Comparison of ENCODE assay signal across 8 mouse cellular contexts in the genomic region with DNA sequence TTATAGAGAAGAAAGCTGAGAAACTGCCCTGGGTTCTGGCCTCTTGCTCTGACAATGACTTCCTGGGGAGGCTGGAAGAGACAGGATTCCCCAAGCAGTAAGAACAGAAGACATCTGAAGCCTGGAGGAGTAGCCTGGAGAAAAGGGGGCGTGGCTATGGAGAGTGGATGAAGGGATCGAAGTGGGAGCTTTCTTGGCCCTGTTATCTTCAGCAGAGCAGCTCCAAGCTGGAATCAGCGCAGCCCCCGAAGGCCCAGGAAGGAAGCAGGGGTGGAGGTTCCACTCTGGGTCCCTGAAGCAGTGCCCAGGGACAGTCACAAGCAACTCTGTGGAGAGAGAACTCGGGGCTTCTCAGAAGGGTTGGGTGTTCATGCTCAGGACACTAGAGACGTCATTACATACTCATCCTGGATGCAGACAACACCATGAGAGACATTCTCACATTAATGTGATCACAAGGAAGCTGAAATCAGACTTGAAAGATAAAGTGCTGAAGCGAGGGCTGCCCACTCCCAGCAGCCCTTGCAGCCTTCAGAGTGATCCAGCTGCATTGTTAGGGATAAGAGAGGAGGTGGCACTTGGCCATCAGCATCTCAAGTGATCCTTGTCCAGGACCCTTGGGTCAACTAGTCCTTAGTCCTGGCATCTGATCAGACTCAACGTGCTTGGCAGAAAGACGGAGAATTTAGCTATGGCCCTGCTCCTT.
DNase-seq lines count a peak whose midpoint lies in the region; ATAC-seq and TF ChIP-seq lines count a peak whose summit lies in the region.

No protein-coding gene starts in this region.

- no peak for ATAC-seq in intestine, embryonic 14.5 days (replicated peaks; ENCODE audit: low FRiP score, low TSS enrichment, low read depth)
- ATAC-seq in intestine, postnatal 0 days, result no peak
- 0 out of 2 replicates have a peak, but pooled peaks have one; percentile 49 for ATAC-seq in intestine, embryonic 15.5 days
- no peak for ATAC-seq in neural tube, embryonic 15.5 days (ENCODE audit: low FRiP score)
- no peak for ATAC-seq in frontal cortex, adult (ENCODE audit: low TSS enrichment)

- H3K9me3 ChIP-seq in intestine, embryonic 14.5 days (ENCODE audit: control insufficient read depth, low read length), result no peaks in the 10 kb centered on the region
- no peaks in the 10 kb centered on the region for H3K9me3 ChIP-seq in intestine, postnatal 0 days (ENCODE audit: control insufficient read depth)
- H3K9me3 ChIP-seq in embryonic facial prominence, embryonic 10.5 days, result no peaks in the 10 kb centered on the region
- H3K9me3 ChIP-seq in intestine, embryonic 15.5 days, result no peaks in the 10 kb centered on the region
- H3K9me3 ChIP-seq in neural tube, embryonic 15.5 days (replicated peaks), result no peaks in the 10 kb centered on the region

- H3K4me1 ChIP-seq in intestine, embryonic 14.5 days (replicated peaks; ENCODE audit: control insufficient read depth, insufficient read depth, low read length), result no peaks in the 10 kb centered on the region; the same call in none of the 2 replicates
- H3K4me1 ChIP-seq in intestine, postnatal 0 days (replicated peaks; ENCODE audit: control insufficient read depth, insufficient read depth, low read length), result no peaks in the 10 kb centered on the region
- H3K4me1 ChIP-seq in embryonic facial prominence, embryonic 10.5 days, result peaks cover 15% of the 10 kb centered on the region
- H3K4me1 ChIP-seq in intestine, embryonic 15.5 days (replicated peaks), result no peaks in the 10 kb centered on the region
- H3K4me1 ChIP-seq in neural tube, embryonic 15.5 days, result peaks cover 21% of the 10 kb centered on the region

- WGBS in intestine, embryonic 14.5 days, result 29% methylated on average over 9 of the region's 9 CpGs
- 31% methylated on average over 9 of the region's 9 CpGs for WGBS in intestine, postnatal 0 days
- WGBS in embryonic facial prominence, embryonic 10.5 days, result 42% methylated on average over 9 of the region's 9 CpGs
- 33% methylated on average over 9 of the region's 9 CpGs for WGBS in intestine, embryonic 15.5 days
- 46% methylated on average over 9 of the region's 9 CpGs for WGBS in neural tube, embryonic 15.5 days

- peak overlapping the region; percentile 51; the same call in 1 of the 2 replicates for H3K27ac ChIP-seq in intestine, embryonic 14.5 days (ENCODE audit: low read depth)
- H3K27ac ChIP-seq in intestine, postnatal 0 days (ENCODE audit: low read depth, low read length), result no peak overlapping the region
- no peak overlapping the region for H3K27ac ChIP-seq in embryonic facial prominence, embryonic 10.5 days (replicated peaks)
- peak overlapping the region; percentile 76; the same call in 1 of the 2 replicates for H3K27ac ChIP-seq in intestine, embryonic 15.5 days
- peak overlapping the region; percentile 28; the same call in 1 of the 2 replicates for H3K27ac ChIP-seq in neural tube, embryonic 15.5 days (replicated peaks)

- H3K36me3 ChIP-seq in intestine, embryonic 14.5 days (ENCODE audit: control insufficient read depth, insufficient read depth, low read length), result no peaks in the 10 kb centered on the region
- no peaks in the 10 kb centered on the region for H3K36me3 ChIP-seq in intestine, postnatal 0 days (ENCODE audit: control insufficient read depth, insufficient read depth)
- no peaks in the 10 kb centered on the region for H3K36me3 ChIP-seq in embryonic facial prominence, embryonic 10.5 days (replicated peaks)
- H3K36me3 ChIP-seq in intestine, embryonic 15.5 days, result no peaks in the 10 kb centered on the region
- H3K36me3 ChIP-seq in neural tube, embryonic 15.5 days, result no peaks in the 10 kb centered on the region

- no peak overlapping the region for H3K9ac ChIP-seq in intestine, embryonic 14.5 days (ENCODE audit: low read length)
- H3K9ac ChIP-seq in intestine, postnatal 0 days (ENCODE audit: low read depth, low read length), result no peak overlapping the region
- no peak overlapping the region for H3K9ac ChIP-seq in intestine, embryonic 15.5 days
- H3K9ac ChIP-seq in neural tube, embryonic 15.5 days (replicated peaks), result no peak overlapping the region

- H3K4me2 ChIP-seq in intestine, embryonic 14.5 days (ENCODE audit: low read length), result no peak overlapping the region
- H3K4me2 ChIP-seq in intestine, postnatal 0 days (replicated peaks; ENCODE audit: low read depth), result no peak overlapping the region
- H3K4me2 ChIP-seq in intestine, embryonic 15.5 days (replicated peaks), result no peak overlapping the region
- no peak overlapping the region for H3K4me2 ChIP-seq in neural tube, embryonic 15.5 days

- TF ChIP-seq CTCF in intestine, postnatal 0 days (IDR thresholded peaks at IDR 0.05; ENCODE audit: low read depth), result no peak

- H3K27me3 ChIP-seq in intestine, embryonic 14.5 days (replicated peaks; ENCODE audit: control insufficient read depth, insufficient read depth, low read length), result no peaks in the 10 kb centered on the region
- no peaks in the 10 kb centered on the region for H3K27me3 ChIP-seq in intestine, postnatal 0 days (replicated peaks; ENCODE audit: control insufficient read depth, insufficient read depth, low read length)
- no peaks in the 10 kb centered on the region; the same call in 1 of the 2 replicates for H3K27me3 ChIP-seq in embryonic facial prominence, embryonic 10.5 days (replicated peaks; ENCODE audit: low read depth, poor library complexity, severe bottlenecking)
- H3K27me3 ChIP-seq in intestine, embryonic 15.5 days (replicated peaks), result no peaks in the 10 kb centered on the region
- no peaks in the 10 kb centered on the region for H3K27me3 ChIP-seq in neural tube, embryonic 15.5 days (replicated peaks)

- peak; percentile 55 for DNase-seq in intestine, embryonic 14.5 days (ENCODE audit: low spot score)
- peak; percentile 23 for DNase-seq in embryonic facial prominence, embryonic 10.5 days (ENCODE audit: low spot score)
- no peak for DNase-seq in layer of hippocampus, adult 9-10 months (ENCODE audit: low spot score)
- no peak for DNase-seq in cerebellum, adult 11 months

- no peak overlapping the region for H3K4me3 ChIP-seq in intestine, embryonic 14.5 days (ENCODE audit: low read depth, low read length)
- H3K4me3 ChIP-seq in intestine, postnatal 0 days (ENCODE audit: low read depth, low read length), result no peak overlapping the region
- no peak overlapping the region for H3K4me3 ChIP-seq in embryonic facial prominence, embryonic 10.5 days
- H3K4me3 ChIP-seq in intestine, embryonic 15.5 days (replicated peaks), result no peak overlapping the region
- H3K4me3 ChIP-seq in neural tube, embryonic 15.5 days (replicated peaks), result no peak overlapping the region

Comparison
In these comparisons a context has a peak if more than half of its experiments do, and no peak if none do; other contexts are left out.
1. H3K27ac ChIP-seq: peak in intestine, embryonic 14.5 days (single experiment), intestine, embryonic 15.5 days (single experiment) and neural tube, embryonic 15.5 days (single experiment); none in intestine, postnatal 0 days (single experiment) and embryonic facial prominence, embryonic 10.5 days (single experiment).
2. DNase-seq: peak in intestine, embryonic 14.5 days (single experiment) and embryonic facial prominence, embryonic 10.5 days (single experiment); none in layer of hippocampus, adult 9-10 months (single experiment) and cerebellum, adult 11 months (single experiment).